In the genomic region with DNA sequence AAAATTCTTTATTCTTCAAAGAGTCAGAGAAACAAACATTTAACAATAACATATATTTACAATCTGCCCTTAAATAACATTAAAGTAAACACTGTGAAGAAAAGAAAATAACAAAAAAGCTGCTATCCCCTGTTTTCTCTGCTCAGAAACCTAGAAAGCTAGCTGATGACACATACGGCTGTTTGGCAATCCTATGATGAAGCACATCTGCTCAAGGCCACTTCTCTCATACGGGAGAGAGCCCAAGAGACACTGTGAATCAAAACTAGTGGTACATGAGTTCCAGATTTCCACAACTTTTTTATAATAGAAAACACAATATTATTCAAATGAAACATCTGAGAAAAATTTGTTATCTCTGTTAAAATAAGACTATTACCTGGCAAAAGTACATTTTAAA, we compare ENCODE assay signal across 14 mouse cellular contexts.
"Had no signal": no experiment of that assay in that cellular context is flagged by ENCODE, and none has a peak within 500 bp of the region (broad histone marks: within the 10 kb centered on the region; RNA-seq: fewer than 3 reads in every experiment).

No protein-coding gene starts in this region.

- H3K9me3 ChIP-seq: limb, embryonic 12.5 days; midbrain, embryonic 12.5 days had no signal

- H3K27me3 ChIP-seq: limb, embryonic 12.5 days; midbrain, embryonic 12.5 days had no signal

- H3K4me1 ChIP-seq: limb, embryonic 12.5 days; midbrain, embryonic 12.5 days had no signal

- H3K9ac ChIP-seq: limb, embryonic 12.5 days; liver, embryonic 14.5 days; midbrain, embryonic 12.5 days had no signal

- H3K4me3 ChIP-seq: limb, embryonic 12.5 days; midbrain, embryonic 12.5 days had no signal

- H3K4me2 ChIP-seq: limb, embryonic 12.5 days; midbrain, embryonic 12.5 days had no signal

- H3K27ac ChIP-seq: kidney, postnatal 0 days; limb, embryonic 12.5 days; liver, embryonic 14.5 days; midbrain, embryonic 12.5 days had no signal

- ATAC-seq: midbrain, embryonic 16.5 days had no signal

- H3K36me3 ChIP-seq: midbrain, embryonic 12.5 days had no signal

- DNase-seq: kidney, adult 9 months; kidney, postnatal 36 days; layer of hippocampus, adult 9-11 months; layer of hippocampus, postnatal 36 days; liver; lung, adult 2 months; lung, postnatal 14 days; right cerebral cortex, postnatal 25 days; thymus, postnatal 36 days had no signal
